Mouse (Mus musculus): ENCODE data around the gene Kctd12b. TPM values are rescaled to one million over a fixed set of nuclear protein-coding genes. Genes with fewer than 3 reads are reported as not detected.

Gene Kctd12b
- 2.8 and 3.3 TPM in 2 replicates for polyA plus RNA-seq (2012; rRNA removed)

GRCm38 (mm10) chrX:153695782-153696395 lies at the start of gene Kctd12b:
Kctd12b (minus strand) TSS chrX:153696391.

DNA sequence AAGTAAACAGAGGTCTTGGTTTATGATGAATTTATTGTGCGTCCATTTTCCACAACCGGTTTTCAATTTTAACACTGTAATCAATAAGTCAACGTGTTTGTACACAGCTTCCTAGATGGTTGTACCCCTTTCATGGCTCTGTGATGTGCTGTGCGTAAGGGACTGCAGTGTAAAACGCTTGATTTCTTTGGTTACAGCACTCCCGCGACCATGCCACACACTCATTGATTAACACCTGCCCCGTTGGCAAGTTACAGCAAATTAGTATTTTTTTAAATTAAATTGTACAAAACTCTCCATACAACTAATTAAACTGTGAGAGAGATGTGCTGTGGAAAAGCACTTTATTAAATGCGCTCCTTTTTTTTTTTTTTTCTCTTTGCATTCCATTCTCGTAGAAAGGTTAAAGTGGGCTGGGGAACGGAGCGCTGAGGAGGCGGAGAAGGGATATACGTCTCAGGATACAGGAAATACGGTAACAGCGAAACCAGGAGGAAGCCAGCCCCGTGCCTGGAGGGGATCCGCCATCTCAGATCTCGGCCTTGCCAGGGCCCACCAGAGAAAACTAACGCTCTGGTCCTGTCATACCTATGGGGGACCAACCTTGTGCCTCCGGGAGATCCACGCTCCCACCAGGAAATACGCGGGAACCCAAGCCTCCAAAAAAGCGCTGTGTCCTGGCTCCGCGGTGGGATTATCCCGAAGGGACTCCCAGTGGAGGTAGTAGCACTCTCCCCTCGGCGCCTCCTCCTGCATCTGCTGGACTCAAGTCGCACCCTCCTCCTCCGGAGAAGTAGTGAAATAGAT lies 27.1 kb upstream of the Kctd12b start, which contains the start of gene Nbdy:
TSS of gene Nbdy (plus strand) at position 481 of the 807 bp plus-strand sequence.

Other genes with a start within 250 kb of the Kctd12b start
- 116 and 142 TPM in 2 replicates for gene Ubqln2, start 198.2 kb downstream of the Kctd12b start, polyA plus RNA-seq (2012; rRNA removed)
- gene Cypt3, start 137.8 kb downstream of the Kctd12b start, polyA plus RNA-seq (2012; rRNA removed): not detected in 2 replicates
- 109 and 112 TPM in 2 replicates for gene Nbdy, start 27.2 kb upstream of the Kctd12b start, polyA plus RNA-seq (2012; rRNA removed)
- 15.8 and 19.7 TPM in 2 replicates for gene Spin2c, start 135.8 kb upstream of the Kctd12b start, polyA plus RNA-seq (2012; rRNA removed)

All from central nervous system, embryonic 18 days (tissue).